Mouse (Mus musculus) embryonic facial prominence, embryonic 11.5 days (tissue): ENCODE data around the gene Vmn1r148. TPM values are rescaled to one million over a fixed set of nuclear protein-coding genes. Genes with fewer than 3 reads are reported as not detected.
"Not testable (repeated sequence)": the region's sequence is repeated elsewhere in the genome, so short reads cannot be mapped to it uniquely, and the experiment has no call there.

Experiments
- ATAC-seq: fragments of 200-750 bp; cut with Nextera tagmentation; replicated peaks from 2 replicates; pipeline ENCODE4 v1.8.0; 2017; ENCODE audit warnings: low read depth; ENCODE audit not compliant: insufficient number of reproducible peaks, low FRiP score, low TSS enrichment
- DNase-seq: peaks from one replicate; pipeline ENCODE4 v3.0.0-alpha.2; 2015; ENCODE audit warnings: low spot score
- H3K27ac ChIP-seq: fragments of 300-500 bp; sonication (generic); replicated peaks from 2 replicates; pipeline ENCODE4 v1.5.1; 2014; ENCODE audit warnings: mild to moderate bottlenecking, low read depth, low read length, control low read depth
- H3K27me3 ChIP-seq: fragments of 300-500 bp; sonication (generic); 2 replicates; pipeline ENCODE4 v1.6.1; 2014; ENCODE audit warnings: mild to moderate bottlenecking, low read length, moderate library complexity, mixed read lengths; ENCODE audit not compliant: control insufficient read depth, insufficient read depth
- H3K36me3 ChIP-seq: fragments of 300-500 bp; sonication (generic); replicated peaks from 2 replicates; pipeline ENCODE4 v1.6.1; 2014; ENCODE audit warnings: low read depth, mild to moderate bottlenecking, low read length, moderate library complexity, mixed read lengths; ENCODE audit not compliant: control insufficient read depth, insufficient read depth
- H3K4me1 ChIP-seq: fragments of 300-500 bp; sonication (generic); 2 replicates; pipeline ENCODE4 v1.6.1; 2014; ENCODE audit warnings: low read length, mixed read lengths; ENCODE audit not compliant: control insufficient read depth, insufficient read depth
- H3K4me2 ChIP-seq: fragments of 300-500 bp; sonication (generic); 2 replicates; pipeline ENCODE4 v1.6.1; 2014; ENCODE audit warnings: low read depth, mild to moderate bottlenecking, control low read depth, low read length, moderate library complexity
- H3K4me3 ChIP-seq: fragments of 300-500 bp; sonication (generic); 2 replicates; pipeline ENCODE4 v1.5.1; 2014; ENCODE audit warnings: low read depth, low read length, control low read depth
- H3K9ac ChIP-seq: fragments of 300-500 bp; sonication (generic); replicated peaks from 2 replicates; pipeline ENCODE4 v1.6.1; 2014; ENCODE audit warnings: mild to moderate bottlenecking, control low read depth, low read length
- H3K9me3 ChIP-seq: fragments of 300-500 bp; sonication (generic); replicated peaks from 2 replicates; pipeline ENCODE4 v1.6.1; 2016; ENCODE audit warnings: mild to moderate bottlenecking, low read length, inconsistent platforms, mixed read lengths; ENCODE audit not compliant: control insufficient read depth
- WGBS: fragments of 180-500 bp; shearing (Covaris S2); extraction: QIAGEN DNeasy Blood & Tissue Kit; methylation state at CpG from one replicate; pipeline ENCODE4 v1.1.7; 2014; 5-methylcytosine and 5-hydroxymethylcytosine counted together
- polyA plus RNA-seq: library from polyadenylated mRNA; unstranded; fragments of >200 nt; fragmentation: Nextera tagmentation; extraction: Ambion mirVana; gene quantifications from 2 replicates; pipeline ENCODE4 v1.2.1, GENCODE M21; 2014

The Vmn1r148 gene
- polyA plus RNA-seq: not detected in 2 replicates

- H3K4me3 ChIP-seq, DNase-seq, H3K9me3 ChIP-seq, ATAC-seq, H3K9ac ChIP-seq, H3K27me3 ChIP-seq, H3K4me1 ChIP-seq, H3K4me2 ChIP-seq, H3K36me3 ChIP-seq, H3K27ac ChIP-seq: not testable (repeated sequence)
- WGBS: no CpG with 5 or more reads among the region's 3 CpGs
Observed at GRCm38 (mm10) chr7:22413283-22413682, at the start of gene Vmn1r148. TSS of gene Vmn1r148 (plus strand) at chr7:22413583.

GRCm38 (mm10) chr7:22370939-22371338, 42.4 kb upstream of the Vmn1r148 start, which contains the start of gene Gm8660:
TSS of gene Gm8660 (minus strand) at chr7:22371039.
- H3K27ac ChIP-seq, ATAC-seq, H3K9ac ChIP-seq, H3K27me3 ChIP-seq, H3K9me3 ChIP-seq, DNase-seq, H3K36me3 ChIP-seq, H3K4me2 ChIP-seq, H3K4me3 ChIP-seq, H3K4me1 ChIP-seq: not testable (repeated sequence)
- no CpG with 5 or more reads among the region's 1 CpGs for WGBS

GRCm38 (mm10) chr7:22438129-22438528, 24.7 kb downstream of the Vmn1r148 start, which contains the start of gene Vmn1r149:
TSS of gene Vmn1r149 (minus strand) at chr7:22438229.
- not testable (repeated sequence) for H3K36me3 ChIP-seq, H3K27ac ChIP-seq, H3K4me1 ChIP-seq, H3K4me2 ChIP-seq, H3K9ac ChIP-seq, DNase-seq, H3K27me3 ChIP-seq, H3K9me3 ChIP-seq, ATAC-seq, H3K4me3 ChIP-seq
- no CpG with 5 or more reads among the region's 2 CpGs for WGBS

GRCm38 (mm10) chr7:22463975-22464374, 50.6 kb downstream of the Vmn1r148 start, which contains the start of gene Gm10665:
TSS of gene Gm10665 (minus strand) at chr7:22464075.
- not testable (repeated sequence) for ATAC-seq
- WGBS: no CpG with 5 or more reads among the region's 5 CpGs

More at GRCm38 (mm10) chr7:22463975-22464374, 50.6 kb downstream of the Vmn1r148 start, which contains the start of gene Gm10665:
- not testable (repeated sequence) for H3K36me3 ChIP-seq, H3K9ac ChIP-seq, H3K27ac ChIP-seq, H3K27me3 ChIP-seq, H3K9me3 ChIP-seq, H3K4me3 ChIP-seq, H3K4me2 ChIP-seq, H3K4me1 ChIP-seq, DNase-seq

Other genes with a start within 250 kb of the Vmn1r148 start
- not detected in 2 replicates for gene Vmn1r142, start 249.5 kb upstream of the Vmn1r148 start, polyA plus RNA-seq
- not detected in 2 replicates for gene Vmn1r143, start 224.2 kb upstream of the Vmn1r148 start, polyA plus RNA-seq
- not detected in 2 replicates for gene Gm8653, start 212.3 kb upstream of the Vmn1r148 start, polyA plus RNA-seq
- gene Gm8453, start 184.1 kb upstream of the Vmn1r148 start, polyA plus RNA-seq: not detected in 2 replicates
- not detected in 2 replicates for gene Gm4187, start 83.9 kb upstream of the Vmn1r148 start, polyA plus RNA-seq
- gene Gm8660, start 42.5 kb upstream of the Vmn1r148 start, polyA plus RNA-seq: not detected in 2 replicates
- not detected in 2 replicates for gene Vmn1r149, start 24.6 kb downstream of the Vmn1r148 start, polyA plus RNA-seq
- not detected in 2 replicates for gene Gm10665, start 50.5 kb downstream of the Vmn1r148 start, polyA plus RNA-seq
- not detected in 2 replicates for gene Vmn1r151, start 86.1 kb downstream of the Vmn1r148 start, polyA plus RNA-seq
- gene Vmn1r152, start 109.4 kb downstream of the Vmn1r148 start, polyA plus RNA-seq: not detected in 2 replicates
- gene Gm8677, start 121.3 kb downstream of the Vmn1r148 start, polyA plus RNA-seq: not detected in 2 replicates
- gene Gm4201, start 151.8 kb downstream of the Vmn1r148 start, polyA plus RNA-seq: not detected in 2 replicates
- not detected in 2 replicates for gene Gm4565, start 174.5 kb downstream of the Vmn1r148 start, polyA plus RNA-seq
- not detected in 2 replicates for gene Vmn1r155, start 244.4 kb downstream of the Vmn1r148 start, polyA plus RNA-seq